Mouse (Mus musculus) heart, postnatal 25 days (tissue): ENCODE measurements around the gene 4930524N10Rik. TPM values are rescaled to one million over a fixed set of nuclear protein-coding genes. Genes with fewer than 3 reads are reported as not detected.

Experiments
- DNase-seq: peaks from one replicate; pipeline ENCODE4 v3.0.0; 2022; ENCODE audit warnings: low spot score
- intact Hi-C: fragments of 180-260 bp; cut with DNase I; formaldehyde crosslinking; loops from one replicate; pipeline ENCODE4 v1.15.1; 2025
- total RNA-seq, 2 experiments: library from RNA; stranded (reverse); gene quantifications; 2 replicates each; pipeline ENCODE4 v1.2.3; 2021

The 4930524N10Rik gene
- total RNA-seq, result not detected

GRCm38 (mm10) chrX:154343292-154343691 is at the start of gene 4930524N10Rik:
Gene 4930524N10Rik (minus strand): TSS chrX:154343392.
- intact Hi-C loops, result no loop called here
- no peak for DNase-seq

- intact Hi-C loops, result no loop called here
- no peak for DNase-seq
These were observed 6.8 kb upstream of the 4930524N10Rik start for GRCm38 (mm10) chrX:154350042-154350441.

- intact Hi-C loops, result no loop called here
- no peak for DNase-seq
These were observed 6.3 kb upstream of the 4930524N10Rik start for GRCm38 (mm10) chrX:154349302-154350041.

- no peak for DNase-seq
- intact Hi-C loops, result no loop called here
These were observed 4.7 kb upstream of the 4930524N10Rik start for GRCm38 (mm10) chrX:154347933-154348332.

Other genes starting within 250 kb of the 4930524N10Rik start
- not detected for gene Gm15140, start 222.7 kb downstream of the 4930524N10Rik start, total RNA-seq
- gene Samt4, start 138.6 kb upstream of the 4930524N10Rik start, total RNA-seq, result not detected
- gene Samt2, start 236.0 kb upstream of the 4930524N10Rik start, total RNA-seq, result not detected